Mouse (Mus musculus) limb, embryonic 11.5 days (tissue): ENCODE measurements around the gene Coq10b. TPM values are rescaled to one million over a fixed set of nuclear protein-coding genes. Genes with fewer than 3 reads are reported as not detected.
A peak's percentile ranks its signal among the peaks of the same experiment; 100 is the strongest.

ENCODE experiments used
- ATAC-seq: fragments of 200-750 bp; cut with Nextera tagmentation; 2 replicates; pipeline ENCODE4 v1.8.0; 2017; ENCODE audit warnings: low read depth; ENCODE audit not compliant: insufficient number of reproducible peaks, low FRiP score, low TSS enrichment
- DNase-seq: peaks from one replicate; pipeline ENCODE4 v3.0.0-alpha.2; 2015; ENCODE audit warnings: low spot score
- H3K27ac ChIP-seq: fragments of 300-500 bp; sonication (generic); replicated peaks from 2 replicates; pipeline ENCODE4 v1.5.1; 2014; ENCODE audit warnings: low read depth, mild to moderate bottlenecking, low read length
- H3K27me3 ChIP-seq: fragments of 300-500 bp; sonication (generic); 2 replicates; pipeline ENCODE4 v1.6.1; 2014; ENCODE audit warnings: mild to moderate bottlenecking, low read length, mixed read lengths; ENCODE audit not compliant: control insufficient read depth, insufficient read depth
- H3K36me3 ChIP-seq: fragments of 300-500 bp; sonication (generic); 2 replicates; pipeline ENCODE4 v1.6.1; 2014; ENCODE audit warnings: mild to moderate bottlenecking, low read length, moderate library complexity, mixed read lengths; ENCODE audit not compliant: control insufficient read depth, insufficient read depth
- H3K4me1 ChIP-seq: fragments of 300-500 bp; sonication (generic); 2 replicates; pipeline ENCODE4 v1.6.1; 2014; ENCODE audit warnings: low read length, mixed read lengths; ENCODE audit not compliant: control insufficient read depth, insufficient read depth
- H3K4me2 ChIP-seq: fragments of 300-500 bp; sonication (generic); 2 replicates; pipeline ENCODE4 v1.6.1; 2014; ENCODE audit warnings: low read depth, mild to moderate bottlenecking, moderate library complexity; ENCODE audit not compliant: severe bottlenecking
- H3K4me3 ChIP-seq: fragments of 300-500 bp; sonication (generic); 2 replicates; pipeline ENCODE4 v1.5.1; 2014; ENCODE audit warnings: low read depth, low read length
- H3K9ac ChIP-seq: fragments of 300-500 bp; sonication (generic); 2 replicates; pipeline ENCODE4 v1.6.1; 2014; ENCODE audit warnings: mild to moderate bottlenecking, low read length
- H3K9me3 ChIP-seq: fragments of 300-500 bp; sonication (generic); 2 replicates; pipeline ENCODE4 v1.6.1; 2016; ENCODE audit warnings: low read length; ENCODE audit not compliant: control insufficient read depth
- WGBS: fragments of 180-500 bp; shearing (Covaris S2); extraction: QIAGEN DNeasy Blood & Tissue Kit; methylation state at CpG from one replicate; pipeline ENCODE4 v1.1.7; 2014; 5-methylcytosine and 5-hydroxymethylcytosine counted together
- polyA plus RNA-seq: library from polyadenylated mRNA; unstranded; fragments of >200 nt; fragmentation: Nextera tagmentation; extraction: Ambion mirVana; gene quantifications from 2 replicates; pipeline ENCODE4 v1.2.1, GENCODE M21; 2014

The Coq10b gene
- polyA plus RNA-seq, 1 experiment from 2014 or later, result 21.2 TPM

GRCm38 (mm10) chr1:55108473-55108872, 55.9 kb downstream of the Coq10b start:
- no peak overlapping the region for H3K4me3 ChIP-seq
- no peak overlapping the region for H3K9ac ChIP-seq
- ATAC-seq (no peak), DNase-seq (peak; percentile 9)
- H3K4me1 ChIP-seq, result no peaks in the 10 kb centered on the region
- H3K4me2 ChIP-seq, result no peak overlapping the region
- H3K27ac ChIP-seq, result no peak overlapping the region
- H3K9me3 ChIP-seq, result no peaks in the 10 kb centered on the region
- H3K27me3 ChIP-seq, result no peaks in the 10 kb centered on the region
- H3K36me3 ChIP-seq, result no peaks in the 10 kb centered on the region; the same call in 1 of the 2 replicates
- 67% methylated on average over 2 of the region's 2 CpGs for WGBS

- H3K36me3 ChIP-seq, result no peaks in the 10 kb centered on the region; the same call in 1 of the 2 replicates
- DNase-seq, result peak; percentile 10
- H3K4me1 ChIP-seq, result no peaks in the 10 kb centered on the region
- no peak for ATAC-seq
- no peak overlapping the region for H3K9ac ChIP-seq
- H3K27ac ChIP-seq, result no peak overlapping the region
- H3K4me3 ChIP-seq, result no peak overlapping the region
- no peak overlapping the region for H3K4me2 ChIP-seq
- H3K27me3 ChIP-seq, result no peaks in the 10 kb centered on the region
- 89% methylated on average over 4 of the region's 4 CpGs for WGBS
- H3K9me3 ChIP-seq, result no peaks in the 10 kb centered on the region
Measured at GRCm38 (mm10) chr1:55109066-55109766, 56.6 kb downstream of the Coq10b start.

Other genes with a start within 250 kb of the Coq10b start
- gene Ankrd44, start 126.4 kb upstream of the Coq10b start, polyA plus RNA-seq, result 23.5 and 24.6 TPM in 2 replicates
- gene Sf3b1, start 25.3 kb upstream of the Coq10b start, polyA plus RNA-seq, result 362 and 364 TPM in 2 replicates
- gene Hspe1, start 35.4 kb downstream of the Coq10b start, polyA plus RNA-seq, result 605 and 608 TPM in 2 replicates
- gene Hspd1, start 35.5 kb downstream of the Coq10b start, polyA plus RNA-seq, result 431 and 461 TPM in 2 replicates
- gene Mob4, start 78.5 kb downstream of the Coq10b start, polyA plus RNA-seq, result 149 and 155 TPM in 2 replicates
- gene Rftn2, start 174.0 kb downstream of the Coq10b start, polyA plus RNA-seq, result 26.7 and 30.0 TPM in 2 replicates
- 2.4 and 2.8 TPM in 2 replicates for gene Mars2, start 184.4 kb downstream of the Coq10b start, polyA plus RNA-seq